Mouse (Mus musculus): ENCODE measurements at regions not wholly inside any gene's neighbourhood (a gene's known extent, or its start where the extent isn't known, plus 50 kb on each side); places are given as distances from the start of the nearest gene placed in this dataset.

DNA sequence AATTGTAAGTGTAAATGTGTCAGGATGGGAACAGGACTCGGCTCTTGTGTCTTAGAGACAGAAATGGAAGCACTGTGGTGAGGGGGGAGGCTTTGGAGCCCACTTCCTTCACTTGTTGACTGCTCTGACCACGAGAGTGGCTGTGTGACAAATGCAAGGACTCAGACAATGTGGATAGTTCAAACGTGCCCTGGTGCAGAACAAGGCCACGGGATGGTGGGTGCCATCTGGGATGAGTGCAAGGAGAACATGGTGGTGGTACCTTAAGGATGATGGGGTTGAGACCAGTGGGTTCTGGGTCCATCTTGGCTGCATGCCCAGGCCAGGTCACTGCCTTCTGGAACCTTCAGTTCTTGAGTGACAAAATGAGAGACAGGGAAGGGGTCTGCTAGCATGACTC is 132.3 kb upstream of the Syt13 start:
- no peaks in the 10 kb centered on the region for H3K36me3 ChIP-seq
- 72% methylated on average over 4 of the region's 4 CpGs for whole genome bisulfite sequencing
- no peaks in the 10 kb centered on the region for H3K9me3 ChIP-seq
- H3K4me3 ChIP-seq (replicated peaks), result no peak overlapping the region
- H3K27me3 ChIP-seq, result no peaks in the 10 kb centered on the region
- H3K27ac ChIP-seq, result no peak overlapping the region
- H3K4me1 ChIP-seq (replicated peaks), result peaks cover 5% of the 10 kb centered on the region; the same call in 1 of the 2 replicates
- ATAC-seq, result no peak
- H3K4me2 ChIP-seq (replicated peaks), result no peak overlapping the region
- H3K9ac ChIP-seq (replicated peaks), result no peak overlapping the region

DNA sequence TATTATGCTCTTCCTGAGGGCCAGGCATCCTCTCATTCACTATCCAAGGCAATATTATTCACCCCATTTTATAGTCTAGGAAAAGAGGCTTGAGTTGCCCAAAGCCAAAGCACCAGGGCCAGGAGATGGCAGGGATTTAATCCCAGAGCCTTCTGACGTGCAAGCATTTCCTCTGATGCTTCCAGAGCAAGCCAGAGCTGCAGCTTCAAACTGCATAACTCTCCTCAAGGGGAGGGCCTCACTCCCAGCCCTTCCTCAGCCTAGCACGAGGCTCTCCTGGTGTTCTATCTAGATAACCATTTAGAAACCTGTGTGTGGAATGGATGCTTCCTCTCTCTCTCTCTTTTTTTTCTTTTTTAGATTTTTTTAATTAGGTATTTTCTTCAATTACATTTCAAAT is 130.0 kb upstream of the Syt13 start:
- Histone ChIP-seq H3K27ac (0 out of 2 replicates have a peak overlapping the region, but pooled peaks have one; percentile 19), H3K4me1 (replicated peaks) (peaks cover 9% of the 10 kb centered on the region; the same call in 1 of the 2 replicates), H3K27me3 (no peaks in the 10 kb centered on the region), H3K36me3 (no peaks in the 10 kb centered on the region), H3K9ac (replicated peaks) (no peak overlapping the region), H3K9me3 (no peaks in the 10 kb centered on the region), H3K4me3 (replicated peaks) (no peak overlapping the region), H3K4me2 (replicated peaks) (no peak overlapping the region)
- 53% methylated on average over 2 of the region's 2 CpGs for WGBS
- no peak for ATAC-seq

DNA sequence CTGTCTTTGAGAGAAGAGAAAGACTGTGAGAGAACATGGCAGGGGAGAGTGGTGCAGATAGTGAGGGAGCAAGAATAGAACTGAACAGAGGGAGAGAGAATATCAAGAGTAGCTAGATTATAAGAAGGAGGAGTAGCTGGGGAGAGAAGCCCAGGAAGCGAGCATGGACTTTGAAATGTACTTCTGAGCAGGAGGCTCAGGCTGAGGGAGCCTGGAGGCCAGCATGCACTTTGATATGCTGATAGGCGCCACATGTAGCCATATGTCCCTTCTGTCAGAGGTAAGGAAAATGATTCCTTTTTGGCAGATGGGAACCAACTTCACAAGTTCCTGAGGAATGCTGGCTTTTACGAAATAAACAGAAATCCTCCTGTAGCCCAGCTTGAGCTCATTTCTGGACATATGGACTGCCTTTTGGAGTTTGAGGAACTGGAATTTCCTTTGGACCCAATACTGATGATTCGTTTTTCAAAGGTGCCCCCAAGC is 126.9 kb upstream of the Syt13 start:
- no peaks in the 10 kb centered on the region for H3K9me3 ChIP-seq
- H3K4me2 ChIP-seq (replicated peaks), result no peak overlapping the region
- H3K27me3 ChIP-seq, result no peaks in the 10 kb centered on the region
- H3K4me3 ChIP-seq (replicated peaks), result no peak overlapping the region
- no peak for ATAC-seq
- no peak overlapping the region for H3K27ac ChIP-seq
- H3K36me3 ChIP-seq, result no peaks in the 10 kb centered on the region
- H3K4me1 ChIP-seq (replicated peaks), result 0 out of 2 replicates have a peak, but pooled peaks cover 4% of the 10 kb centered on the region
- no peak overlapping the region for H3K9ac ChIP-seq (replicated peaks)
- WGBS, result 68% methylated on average over 4 of the region's 4 CpGs

DNA sequence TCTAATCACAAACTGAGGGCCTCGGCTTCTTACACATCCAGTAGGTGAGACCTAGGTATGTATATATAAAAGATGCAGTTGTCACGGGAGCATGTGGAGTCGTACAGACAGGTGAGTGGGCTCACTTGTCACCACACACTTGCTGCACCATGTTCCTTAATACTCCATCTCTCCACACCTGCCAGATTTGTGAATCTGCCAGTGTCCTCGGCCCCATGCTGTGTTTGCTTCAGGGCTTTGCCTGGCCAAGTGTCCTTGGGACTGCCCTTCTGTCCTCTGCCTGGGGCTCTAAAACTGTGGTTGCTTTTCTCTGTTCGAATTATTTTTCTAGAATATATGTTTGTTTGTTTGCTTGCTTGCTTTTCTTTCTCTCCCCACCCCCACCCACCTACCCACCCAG is 126.0 kb upstream of the Syt13 start:
- WGBS, result 86% methylated on average over 5 of the region's 5 CpGs
- Histone ChIP-seq H3K27me3 (no peaks in the 10 kb centered on the region), H3K9ac (replicated peaks) (no peak overlapping the region), H3K4me1 (replicated peaks) (0 out of 2 replicates have a peak, but pooled peaks cover 4% of the 10 kb centered on the region), H3K4me3 (replicated peaks) (no peak overlapping the region), H3K36me3 (no peaks in the 10 kb centered on the region), H3K4me2 (replicated peaks) (no peak overlapping the region), H3K27ac (no peak overlapping the region), H3K9me3 (no peaks in the 10 kb centered on the region)
- no peak for ATAC-seq

DNA sequence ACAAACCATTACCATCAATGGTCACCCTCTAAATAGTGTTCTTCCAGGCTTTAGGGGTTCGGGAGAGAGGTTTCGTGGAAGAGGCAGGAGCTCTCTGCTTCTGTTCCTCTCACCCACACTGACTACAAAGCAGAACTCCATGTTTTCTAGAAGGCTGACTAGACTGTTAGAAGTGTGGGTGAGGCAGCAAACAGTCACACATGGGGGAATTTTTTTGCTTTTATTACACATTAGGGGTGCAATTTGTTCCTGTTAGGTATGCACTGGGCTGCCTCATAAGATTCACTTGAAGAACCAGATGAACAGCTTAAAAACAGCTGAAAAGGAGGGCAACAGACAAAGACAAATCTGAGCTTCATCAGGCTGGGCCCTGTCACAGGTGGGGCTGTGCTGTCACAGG is 124.5 kb upstream of the Syt13 start:
- ATAC-seq, result no peak

DNA sequence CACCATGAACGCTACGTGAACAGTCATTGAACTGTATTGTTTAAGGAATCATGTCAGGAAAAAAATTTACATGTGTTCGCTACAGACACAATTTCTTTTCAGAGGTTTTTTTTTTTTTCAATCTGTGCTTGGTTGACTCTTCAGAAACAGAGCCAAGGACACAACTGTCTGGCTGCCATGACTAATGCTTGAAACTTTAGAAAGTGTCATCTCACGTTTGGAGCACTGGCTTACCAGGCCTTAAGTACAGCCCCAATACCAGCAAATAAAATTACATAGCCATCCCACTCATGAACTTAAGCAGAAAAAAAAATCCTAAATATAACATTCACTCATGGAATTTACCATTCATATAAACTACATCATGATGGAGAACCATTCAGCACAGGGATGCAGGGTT is 115.1 kb upstream of the Syt13 start:
- H3K9me3 ChIP-seq, result no peaks in the 10 kb centered on the region
- no peak overlapping the region for H3K4me2 ChIP-seq (replicated peaks)
- H3K9ac ChIP-seq (replicated peaks), result no peak overlapping the region
- no peak overlapping the region for H3K27ac ChIP-seq
- H3K27me3 ChIP-seq, result no peaks in the 10 kb centered on the region
- H3K4me1 ChIP-seq (replicated peaks), result no peaks in the 10 kb centered on the region
- no peak for ATAC-seq
- no peak overlapping the region for H3K4me3 ChIP-seq (replicated peaks)
- no peaks in the 10 kb centered on the region for H3K36me3 ChIP-seq
- 88% methylated on average over 4 of the region's 4 CpGs for WGBS

More for the DNA sequence above, 124.5 kb upstream of the Syt13 start:
- Histone ChIP-seq H3K27ac (no peak overlapping the region), H3K36me3 (no peaks in the 10 kb centered on the region), H3K4me2 (replicated peaks) (no peak overlapping the region), H3K4me3 (replicated peaks) (no peak overlapping the region), H3K9me3 (no peaks in the 10 kb centered on the region), H3K27me3 (no peaks in the 10 kb centered on the region), H3K9ac (replicated peaks) (no peak overlapping the region), H3K4me1 (replicated peaks) (0 out of 2 replicates have a peak, but pooled peaks cover 4% of the 10 kb centered on the region)
- 91% methylated on average over 2 of the region's 2 CpGs for WGBS

DNA sequence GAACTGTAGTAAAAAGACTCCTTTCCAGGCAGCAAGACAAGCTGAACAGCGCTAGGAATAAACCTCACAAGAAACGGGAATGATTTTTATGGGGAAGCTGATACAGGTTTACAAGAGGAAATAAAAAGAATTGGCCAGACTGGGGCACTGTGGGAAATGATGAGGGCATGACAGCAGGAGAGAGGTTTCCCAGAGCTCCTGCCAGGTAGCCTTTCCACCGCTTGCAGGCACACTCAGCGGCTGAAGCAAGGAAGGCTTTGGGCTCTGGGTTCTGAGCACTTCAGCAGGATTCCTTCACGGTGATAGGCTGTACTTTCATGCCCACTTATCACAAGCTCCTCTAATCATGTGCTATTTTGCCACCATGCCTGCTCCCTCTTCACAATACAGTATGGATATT is 114.2 kb upstream of the Syt13 start:
- Histone ChIP-seq H3K4me2 (replicated peaks) (no peak overlapping the region), H3K36me3 (no peaks in the 10 kb centered on the region), H3K4me3 (replicated peaks) (no peak overlapping the region), H3K27me3 (no peaks in the 10 kb centered on the region), H3K9ac (replicated peaks) (no peak overlapping the region), H3K4me1 (replicated peaks) (peaks cover 6% of the 10 kb centered on the region), H3K27ac (0 out of 2 replicates have a peak overlapping the region, but pooled peaks have one; percentile 19), H3K9me3 (no peaks in the 10 kb centered on the region)
- WGBS, result 79% methylated on average over 5 of the region's 5 CpGs
- ATAC-seq, result no peak

DNA sequence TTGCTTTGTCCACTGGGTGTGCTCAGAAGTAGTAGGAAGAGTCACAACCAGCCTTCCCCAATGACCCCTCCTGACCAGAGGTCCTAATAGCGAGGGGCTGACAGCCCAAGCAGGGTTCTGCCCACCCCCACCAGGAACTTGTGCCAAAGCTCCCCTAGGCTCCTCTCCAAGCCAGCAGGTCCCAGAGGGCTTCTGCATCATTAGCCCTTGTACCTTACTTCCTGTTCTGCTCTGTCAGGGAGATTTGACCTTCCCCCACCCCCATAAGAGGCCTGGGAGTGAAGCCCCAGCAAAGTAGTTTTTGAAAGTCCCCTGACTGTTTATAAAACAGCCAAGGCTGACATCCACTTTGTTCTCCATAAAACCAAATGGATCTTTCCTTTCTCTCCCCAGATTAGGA is 110.0 kb upstream of the Syt13 start:
- Histone ChIP-seq H3K27ac (0 out of 2 replicates have a peak overlapping the region, but pooled peaks have one; percentile 91), H3K9ac (replicated peaks) (no peak overlapping the region), H3K4me2 (replicated peaks) (no peak overlapping the region), H3K4me1 (replicated peaks) (peaks cover 46% of the 10 kb centered on the region), H3K4me3 (replicated peaks) (no peak overlapping the region), H3K9me3 (no peaks in the 10 kb centered on the region), H3K36me3 (no peaks in the 10 kb centered on the region), H3K27me3 (0 out of 2 replicates have a peak, but pooled peaks cover 4% of the 10 kb centered on the region)
- no peak for ATAC-seq
- WGBS, result 90% methylated on average over 1 of the region's 1 CpGs

DNA sequence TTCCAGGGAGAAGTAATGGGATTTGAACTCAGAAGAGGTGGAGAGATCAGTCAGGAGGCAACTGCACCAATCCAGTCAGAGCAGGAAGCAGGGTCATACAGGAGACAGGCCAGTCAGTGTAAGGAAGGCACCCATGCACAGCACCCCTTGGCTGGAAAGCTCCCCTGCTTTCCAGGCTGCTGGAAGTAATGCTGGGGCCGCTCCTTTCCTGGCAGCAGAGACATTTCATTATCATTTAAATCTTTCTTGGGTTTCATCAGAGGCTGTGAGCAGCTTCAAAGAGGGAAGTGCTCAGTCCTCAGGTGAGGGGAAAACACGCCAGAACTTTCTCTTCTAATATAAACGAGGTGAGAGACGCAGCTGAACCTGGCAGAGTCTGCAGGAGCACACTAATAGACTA is 109.1 kb upstream of the Syt13 start:
- Histone ChIP-seq H3K36me3 (no peaks in the 10 kb centered on the region), H3K4me1 (replicated peaks) (peaks cover 53% of the 10 kb centered on the region), H3K9me3 (no peaks in the 10 kb centered on the region), H3K27me3 (0 out of 2 replicates have a peak, but pooled peaks cover 4% of the 10 kb centered on the region), H3K4me3 (replicated peaks) (no peak overlapping the region), H3K27ac (peak overlapping the region; percentile 91), H3K4me2 (replicated peaks) (no peak overlapping the region), H3K9ac (replicated peaks) (no peak overlapping the region)
- WGBS, result 28% methylated on average over 4 of the region's 4 CpGs
- no peak for ATAC-seq

DNA sequence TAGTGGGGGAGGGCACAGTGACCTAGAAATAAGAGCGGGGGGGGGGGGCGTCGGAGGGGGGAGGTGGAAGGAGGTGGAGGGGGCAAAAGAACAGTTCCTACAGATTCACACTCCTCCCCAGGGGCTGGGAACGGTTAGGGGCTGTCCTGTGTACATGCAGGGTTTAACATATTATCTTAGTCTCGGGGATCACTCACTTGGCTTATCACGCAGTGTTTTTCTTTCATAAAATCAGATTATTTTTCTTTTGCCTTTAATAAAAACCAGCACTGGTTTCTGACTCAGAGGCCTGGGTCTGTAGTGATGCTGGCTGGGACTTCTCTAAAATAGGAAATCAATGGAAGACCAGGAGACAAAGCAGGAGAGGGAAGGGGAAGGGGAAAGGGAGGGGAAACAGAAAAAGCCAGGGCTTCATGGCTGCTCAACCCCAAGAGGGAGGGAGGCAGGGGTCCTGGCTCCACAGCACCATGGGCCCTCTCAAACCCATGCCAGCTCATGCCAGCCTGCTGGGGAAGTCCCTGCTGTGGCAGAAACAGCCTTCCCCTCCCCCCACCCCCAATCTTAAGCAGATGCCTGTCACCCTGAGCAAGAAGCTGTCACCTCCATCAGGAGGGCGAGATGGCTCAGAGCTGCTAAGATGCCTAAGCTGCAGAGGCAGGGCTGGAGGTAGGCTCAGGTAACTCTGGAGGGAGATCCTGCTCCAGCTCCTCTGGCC is 108.3 kb upstream of the Syt13 start:
- no peaks in the 10 kb centered on the region for H3K9me3 ChIP-seq
- H3K4me3 ChIP-seq (replicated peaks), result no peak overlapping the region
- peak; percentile 65 for ATAC-seq
- no peaks in the 10 kb centered on the region for H3K36me3 ChIP-seq
- no peak overlapping the region for H3K4me2 ChIP-seq (replicated peaks)
- H3K4me1 ChIP-seq (replicated peaks), result peaks cover 53% of the 10 kb centered on the region
- H3K9ac ChIP-seq (replicated peaks), result 0 out of 2 replicates have a peak overlapping the region, but pooled peaks have one; percentile 10
- WGBS, result 16% methylated on average over 6 of the region's 7 CpGs
- H3K27ac ChIP-seq, result peak overlapping the region; percentile 91
- H3K27me3 ChIP-seq, result 0 out of 2 replicates have a peak, but pooled peaks cover 4% of the 10 kb centered on the region

DNA sequence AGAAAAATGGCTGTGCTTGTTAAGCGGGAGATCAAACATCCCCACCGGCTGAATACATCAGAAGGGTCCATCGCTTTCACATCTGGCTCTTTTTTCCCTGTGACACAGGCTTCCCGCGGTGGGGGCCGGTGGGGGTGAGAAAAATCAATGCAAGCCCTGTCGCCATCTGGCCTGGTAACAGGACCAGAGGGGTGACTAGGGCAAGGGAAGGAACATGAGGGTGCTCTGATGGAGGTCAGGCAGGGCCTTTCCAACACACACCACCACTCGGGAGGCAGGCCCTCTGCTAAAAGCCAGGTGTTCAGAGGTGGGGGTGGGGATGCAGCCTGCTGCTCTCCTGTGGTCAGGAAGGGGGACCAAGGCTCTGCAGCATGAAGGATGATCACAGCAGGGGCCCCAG is 107.5 kb upstream of the Syt13 start:
- peak; percentile 57 for ATAC-seq
- peaks cover 53% of the 10 kb centered on the region for H3K4me1 ChIP-seq (replicated peaks)

DNA sequence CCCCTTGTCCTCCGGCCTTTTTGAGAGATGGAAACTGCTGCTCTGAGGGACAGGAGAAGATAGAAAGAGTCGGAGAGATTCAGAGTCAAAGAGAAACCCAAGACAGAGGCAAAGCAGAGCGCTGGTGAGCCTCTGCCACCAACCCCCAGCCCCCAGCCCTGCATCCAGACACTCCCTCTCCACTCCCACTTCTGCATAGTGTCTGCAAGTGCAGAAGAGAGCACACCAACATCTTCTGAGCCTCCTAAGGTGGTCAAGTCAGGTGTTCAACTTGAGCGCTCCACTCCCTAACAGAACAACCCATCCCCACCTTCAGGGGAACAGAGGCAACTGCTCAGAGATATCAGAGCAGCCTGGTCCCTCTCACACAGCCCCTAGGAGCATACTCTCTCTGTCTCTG is 106.8 kb upstream of the Syt13 start:
- H3K4me1 ChIP-seq (replicated peaks), result peaks cover 57% of the 10 kb centered on the region
- no peak overlapping the region for H3K9ac ChIP-seq (replicated peaks)
- H3K9me3 ChIP-seq, result no peaks in the 10 kb centered on the region
- no peak overlapping the region for H3K4me3 ChIP-seq (replicated peaks)
- 0 out of 2 replicates have a peak, but pooled peaks cover 4% of the 10 kb centered on the region for H3K27me3 ChIP-seq
- H3K36me3 ChIP-seq, result no peaks in the 10 kb centered on the region
- peak overlapping the region; percentile 91 for H3K27ac ChIP-seq
- 78% methylated on average over 4 of the region's 4 CpGs for WGBS
- no peak for ATAC-seq
- H3K4me2 ChIP-seq (replicated peaks), result no peak overlapping the region

More for the DNA sequence above, 107.5 kb upstream of the Syt13 start:
- Histone ChIP-seq H3K27ac (peak overlapping the region; percentile 91), H3K4me3 (replicated peaks) (no peak overlapping the region), H3K9me3 (no peaks in the 10 kb centered on the region), H3K9ac (replicated peaks) (no peak overlapping the region), H3K27me3 (0 out of 2 replicates have a peak, but pooled peaks cover 4% of the 10 kb centered on the region), H3K36me3 (no peaks in the 10 kb centered on the region), H3K4me2 (replicated peaks) (no peak overlapping the region)
- 5% methylated on average over 8 of the region's 8 CpGs for WGBS

All from midbrain, embryonic 13.5 days (tissue).